Mouse (Mus musculus) frontal cortex, postnatal 36 days (tissue): ENCODE measurements around the gene Arntl.

Experiments used
- DNase-seq, 2 experiments: peaks; one replicate each; pipeline ENCODE4 v3.0.0; 2022; ENCODE audit warnings: low spot score in 2 of 2

Arntl gene

DNA sequence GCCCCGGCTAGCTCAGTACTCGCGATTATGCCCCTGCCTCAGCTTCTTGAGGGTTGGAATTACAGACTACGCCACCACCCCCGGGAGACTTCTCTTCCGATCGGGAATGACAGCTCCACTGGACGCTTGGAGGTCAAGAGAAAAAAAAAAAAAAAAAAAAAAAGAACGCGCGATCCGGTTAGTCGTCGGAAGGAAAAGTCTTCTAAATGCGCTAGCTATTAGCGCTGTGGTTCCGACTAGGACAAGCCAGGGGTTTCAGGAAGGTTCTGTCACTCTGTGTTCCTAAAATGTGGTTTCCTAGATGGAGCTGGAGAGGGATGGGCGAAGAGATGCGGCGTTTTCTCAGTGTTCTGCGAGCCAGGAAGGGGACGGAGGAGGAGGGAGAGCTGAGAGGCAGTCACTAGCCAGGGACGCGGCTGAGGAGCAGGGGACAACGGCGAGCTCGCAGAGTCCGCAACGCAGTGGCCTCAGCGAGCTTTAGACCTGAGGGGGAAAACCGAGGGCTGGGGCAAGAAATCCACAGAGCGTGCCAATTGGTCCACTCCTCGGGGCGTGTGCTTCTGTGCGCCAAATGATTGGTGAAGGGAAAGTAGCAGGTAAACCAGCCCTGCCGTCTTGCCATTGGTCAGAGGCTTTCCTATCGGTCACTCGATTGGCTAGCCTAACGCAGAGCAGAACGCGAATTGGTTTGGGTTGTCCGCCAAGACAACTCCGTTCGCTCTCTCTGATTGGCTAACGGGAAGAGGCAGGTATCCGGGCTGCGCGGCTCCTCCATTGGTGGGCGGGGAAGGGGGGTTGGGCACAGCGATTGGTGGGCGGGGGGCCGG is at the start of gene Arntl:
TSS of gene Arntl (plus strand) at position 822 of the 827 bp plus-strand sequence.
- DNase-seq: peak; percentile 96 to 99

DNA sequence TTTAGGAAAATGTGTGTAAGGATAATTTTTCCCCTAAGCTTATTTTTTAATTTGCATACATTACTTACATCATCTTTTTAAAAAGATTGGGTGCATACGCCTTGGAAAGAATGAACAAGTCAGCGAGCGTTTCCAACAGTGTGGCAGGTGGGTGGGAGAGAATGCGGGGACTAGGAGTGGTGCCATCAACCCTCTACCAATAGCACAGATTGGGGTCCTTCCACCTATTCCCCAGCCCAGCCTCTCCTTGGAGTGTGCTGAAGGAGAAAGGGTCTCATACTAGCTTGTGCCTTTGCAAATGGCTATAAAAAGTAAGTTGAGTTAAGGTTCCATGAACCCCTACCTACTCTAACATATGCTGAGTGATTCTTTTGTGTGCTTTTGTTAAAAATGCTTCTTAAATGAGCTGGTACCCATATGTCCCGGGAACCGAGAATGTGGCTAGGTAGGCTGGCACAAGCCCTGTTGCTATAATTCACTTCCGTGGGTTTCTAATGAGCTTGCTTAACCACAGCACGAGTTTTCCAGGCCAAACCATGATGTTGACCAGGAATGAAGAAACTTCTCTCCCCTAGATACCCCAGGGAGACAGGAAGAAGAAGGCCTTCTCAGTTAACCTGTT is 46.1 kb upstream of the Arntl start:
- peak; percentile 56 to 68 for DNase-seq

DNA sequence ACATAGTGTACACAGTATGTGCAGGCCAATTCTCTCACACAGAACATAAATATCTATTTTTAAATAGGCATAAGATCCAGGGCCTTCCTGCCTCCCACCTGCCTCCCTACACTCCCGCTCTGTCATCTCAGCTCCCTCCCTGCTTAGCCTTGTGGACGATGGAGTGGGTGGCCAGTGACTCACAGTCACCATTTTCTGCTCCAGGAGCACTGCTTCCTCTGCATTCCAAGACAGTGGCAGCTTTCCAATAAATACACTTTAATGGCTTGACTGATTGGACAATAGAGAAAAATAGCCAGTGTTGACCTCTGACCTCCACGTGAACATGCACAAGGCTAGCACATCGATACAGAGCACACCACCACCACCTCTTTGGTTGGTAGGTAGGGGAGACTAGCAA is 42.5 kb upstream of the Arntl start:
- peak; percentile 66 for DNase-seq

DNA sequence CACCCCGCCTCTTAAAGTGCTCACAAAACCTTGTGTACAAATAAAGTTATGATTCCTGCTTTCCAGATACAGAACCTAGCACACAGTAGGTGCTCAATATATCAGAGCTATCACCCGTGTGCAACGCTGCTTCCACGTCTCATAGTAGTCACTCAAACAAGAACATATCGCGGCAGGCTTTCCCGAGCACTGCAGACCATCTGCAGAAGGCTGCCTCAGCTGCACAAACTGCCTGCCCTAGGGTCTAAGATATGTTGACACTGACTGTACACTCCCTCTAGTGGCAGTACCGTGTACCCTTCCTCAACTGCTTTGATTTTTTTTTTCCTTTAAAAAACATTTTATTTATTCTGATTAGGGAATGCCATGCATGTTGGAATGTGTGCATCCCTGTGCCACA is 40.2 kb upstream of the Arntl start:
- DNase-seq: no peak

DNA sequence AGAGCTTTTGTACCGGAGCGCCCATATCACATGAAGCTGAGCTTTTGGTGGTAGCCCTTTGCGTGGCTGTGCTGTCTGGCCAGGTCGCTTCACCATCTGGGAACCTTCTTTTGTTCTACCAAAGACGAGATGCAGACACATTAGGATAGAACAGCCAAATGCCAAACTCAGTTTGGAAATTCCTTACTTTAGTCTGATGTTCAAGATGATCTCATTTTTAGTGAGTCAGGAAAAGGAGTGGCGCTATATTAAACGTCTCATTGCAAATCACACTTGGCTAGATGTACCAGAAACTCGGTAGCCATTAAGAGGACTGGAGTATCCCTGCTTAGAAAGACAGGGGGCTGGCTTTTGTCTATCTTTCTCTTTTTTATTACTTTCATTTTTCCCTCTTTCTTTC is 38.7 kb upstream of the Arntl start:
- DNase-seq: no peak

DNA sequence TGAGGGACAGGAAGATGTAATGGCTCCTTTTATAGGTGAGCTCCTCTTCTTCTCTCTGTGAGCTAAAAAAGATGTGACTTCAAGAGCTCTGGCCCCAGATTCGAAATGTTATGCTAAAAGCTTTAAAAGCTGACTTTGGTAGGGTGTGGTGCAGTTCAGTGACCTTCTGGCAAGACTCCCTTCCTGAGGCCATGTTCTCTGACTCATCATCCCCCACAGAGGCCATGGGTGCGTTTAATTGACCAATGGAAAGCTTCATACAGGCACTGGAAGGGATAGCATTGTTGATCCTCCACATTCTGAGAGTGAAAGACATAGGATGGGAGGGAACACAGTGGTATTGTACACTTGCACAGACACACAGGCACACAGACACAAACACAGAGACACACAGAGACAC is 34.8 kb upstream of the Arntl start:
- DNase-seq: no peak

DNA sequence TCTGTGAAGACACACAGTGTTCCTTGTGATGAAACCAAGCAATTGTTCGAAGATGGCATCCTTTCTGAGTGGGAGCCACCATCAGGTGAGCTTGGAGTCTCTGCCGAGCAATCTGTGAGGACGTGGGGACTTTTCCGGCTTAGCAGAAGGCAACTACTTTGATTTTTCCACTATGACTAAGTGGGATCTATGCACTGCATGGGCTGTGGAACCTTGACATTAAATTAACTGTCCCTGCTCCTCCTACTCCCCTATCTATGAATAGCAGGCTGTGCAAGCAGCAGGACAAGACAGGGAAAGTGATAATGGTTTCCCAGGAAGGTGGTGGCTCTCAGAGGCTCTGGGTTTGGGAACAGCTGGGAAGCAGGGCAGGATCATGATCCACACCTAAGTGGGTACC is 31.8 kb upstream of the Arntl start:
- no peak for DNase-seq

DNA sequence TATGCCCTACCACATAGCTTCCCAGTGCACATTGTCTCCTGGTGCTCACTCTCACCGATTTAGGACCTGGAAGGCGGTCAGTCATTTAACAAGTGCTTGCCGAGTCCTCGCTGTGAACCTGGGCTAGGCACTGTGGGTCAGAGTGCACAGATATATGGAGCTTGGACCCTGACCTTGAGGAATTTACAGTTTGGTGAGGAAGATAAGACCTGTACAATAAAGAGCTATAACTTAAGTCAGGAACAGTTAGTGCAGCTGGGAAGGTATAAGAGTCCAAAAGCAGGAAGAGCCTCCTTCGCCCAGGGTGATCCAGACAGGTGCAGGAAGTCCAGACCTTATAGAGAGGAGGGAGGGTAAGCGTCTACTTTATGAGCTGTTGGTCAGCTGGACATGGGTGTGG is 29.2 kb upstream of the Arntl start:
- DNase-seq: no peak

DNA sequence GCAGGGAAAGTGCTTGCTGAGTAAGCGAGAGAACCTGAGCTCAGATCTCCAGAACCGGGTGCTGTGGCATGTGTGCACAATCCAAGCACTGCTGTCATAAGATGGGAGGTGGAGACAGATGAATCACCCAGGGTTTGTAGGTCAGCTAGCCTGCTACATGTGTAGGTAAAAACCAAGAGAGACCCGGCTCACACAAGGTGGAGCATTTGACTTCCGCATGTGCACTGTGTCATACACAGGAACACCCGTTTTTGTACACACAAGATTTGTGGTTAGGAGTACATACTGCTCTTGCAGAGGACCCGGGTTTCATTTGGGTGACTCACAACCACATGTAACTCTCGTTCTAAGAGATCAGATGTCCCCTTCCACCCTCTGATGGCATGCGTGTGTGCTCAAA is 23.5 kb upstream of the Arntl start:
- DNase-seq: no peak

DNA sequence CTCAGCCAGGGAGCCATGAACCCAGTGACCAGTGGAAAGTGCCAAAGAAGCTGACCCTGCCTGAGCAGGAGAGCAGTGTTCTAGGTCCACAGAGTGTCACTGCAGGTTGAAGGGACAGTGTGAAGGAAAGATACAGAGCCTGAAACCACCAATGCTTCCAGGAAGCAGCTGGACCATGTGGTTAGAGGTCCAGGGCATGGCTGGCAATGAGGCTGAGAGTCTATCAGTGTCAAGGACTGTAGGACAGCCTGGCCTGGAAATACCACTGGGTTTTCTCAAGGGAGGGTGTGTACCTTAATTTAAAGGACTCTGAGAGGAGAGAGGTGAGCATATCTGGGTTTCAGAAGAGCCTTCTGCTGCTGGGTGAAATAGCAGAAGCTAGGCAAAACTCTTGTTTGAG is 22.2 kb upstream of the Arntl start:
- no peak for DNase-seq

DNA sequence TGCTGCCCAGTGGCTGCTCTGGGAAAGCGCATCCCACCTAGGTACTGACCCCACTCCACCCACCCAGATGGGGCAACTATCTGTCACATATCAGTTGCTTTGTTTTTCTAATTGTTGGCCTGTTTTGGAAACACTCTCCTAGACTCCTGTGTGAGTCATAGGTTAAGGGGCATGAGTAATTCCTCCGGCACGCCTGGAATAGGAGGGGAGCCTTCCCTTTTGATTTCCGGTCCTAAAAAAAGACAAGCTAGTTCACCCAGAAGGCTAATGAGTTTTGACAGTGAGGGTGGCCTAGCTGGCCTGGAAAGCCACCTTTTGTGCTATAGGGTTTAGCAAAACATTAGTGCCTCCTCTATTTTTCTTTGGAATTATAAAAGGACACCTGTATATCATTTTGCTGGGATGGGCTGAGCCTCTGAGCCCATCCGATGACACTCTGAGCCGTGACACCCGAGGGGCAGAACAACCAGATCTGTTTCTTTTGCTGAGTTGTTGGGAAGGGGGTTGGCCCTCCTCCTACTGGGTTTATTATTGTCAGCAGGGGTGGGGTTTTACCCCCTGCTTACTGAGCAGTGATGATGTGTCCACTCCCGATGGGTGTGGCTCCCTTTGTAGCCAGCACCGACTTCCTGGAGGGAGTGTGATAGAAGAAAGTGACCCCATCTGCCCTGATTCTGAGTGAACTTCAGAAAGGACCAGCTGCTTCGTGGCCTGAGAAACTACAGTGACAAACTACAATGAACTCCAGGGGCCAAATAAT is 21.0 kb upstream of the Arntl start:
- DNase-seq: no peak

DNA sequence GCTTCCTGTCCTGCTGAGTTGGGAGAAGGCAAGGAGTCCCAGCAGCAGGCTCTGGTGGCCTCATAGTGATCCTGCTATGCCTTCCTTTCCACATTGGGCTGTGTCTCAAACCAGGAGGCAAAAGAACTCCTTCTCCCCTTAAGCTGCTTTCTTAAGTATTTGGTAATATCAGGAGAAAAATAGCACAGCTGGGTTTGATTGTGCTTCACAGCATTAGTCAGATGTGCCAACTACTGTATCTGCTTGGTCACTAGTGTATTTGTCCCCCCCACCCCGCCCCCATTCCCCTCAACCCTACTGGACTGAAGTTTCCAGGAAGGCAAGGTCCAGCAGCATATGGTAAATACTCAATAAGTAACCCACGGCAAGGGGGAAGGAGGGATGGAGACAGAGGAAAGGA is 19.2 kb upstream of the Arntl start:
- DNase-seq: no peak

DNA sequence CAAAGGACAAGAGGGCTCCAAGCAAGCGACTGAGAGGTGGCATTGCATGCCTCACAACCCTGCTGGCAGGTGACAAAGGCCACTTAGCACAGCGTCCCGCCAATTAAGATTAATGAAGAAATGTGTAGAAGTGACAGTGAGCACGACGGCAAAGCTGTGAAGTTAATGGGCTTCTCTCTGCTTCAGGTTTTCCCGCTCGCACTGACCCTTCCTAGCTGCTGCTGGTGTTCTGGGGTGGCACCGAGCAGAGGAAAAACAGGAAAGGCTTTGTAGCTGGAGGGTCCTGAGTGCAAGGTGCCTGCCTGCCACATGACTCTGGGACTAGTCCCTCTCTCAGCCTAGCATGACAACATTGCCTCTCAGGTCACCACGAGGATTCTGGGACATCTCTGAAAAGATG is 18.7 kb upstream of the Arntl start:
- no peak for DNase-seq

DNA sequence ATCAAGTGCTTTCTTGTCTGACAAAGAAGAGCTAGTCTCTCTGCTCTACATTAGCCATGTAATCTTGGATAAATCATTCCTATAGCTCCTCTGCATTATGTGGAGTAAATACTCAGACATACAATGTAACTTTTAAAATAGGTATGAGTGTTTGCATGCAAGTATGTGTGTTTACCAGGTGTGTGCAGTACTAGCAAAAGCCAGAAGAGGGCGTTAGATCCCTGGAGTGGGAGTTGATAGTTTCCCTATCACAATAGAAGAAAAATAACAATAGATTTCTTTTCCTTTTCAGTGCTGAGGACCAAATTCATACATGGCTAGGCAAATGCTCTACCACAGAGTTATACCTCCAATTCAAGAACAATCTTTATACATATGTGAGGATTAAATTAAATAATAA is 15.5 kb upstream of the Arntl start:
- no peak for DNase-seq

DNA sequence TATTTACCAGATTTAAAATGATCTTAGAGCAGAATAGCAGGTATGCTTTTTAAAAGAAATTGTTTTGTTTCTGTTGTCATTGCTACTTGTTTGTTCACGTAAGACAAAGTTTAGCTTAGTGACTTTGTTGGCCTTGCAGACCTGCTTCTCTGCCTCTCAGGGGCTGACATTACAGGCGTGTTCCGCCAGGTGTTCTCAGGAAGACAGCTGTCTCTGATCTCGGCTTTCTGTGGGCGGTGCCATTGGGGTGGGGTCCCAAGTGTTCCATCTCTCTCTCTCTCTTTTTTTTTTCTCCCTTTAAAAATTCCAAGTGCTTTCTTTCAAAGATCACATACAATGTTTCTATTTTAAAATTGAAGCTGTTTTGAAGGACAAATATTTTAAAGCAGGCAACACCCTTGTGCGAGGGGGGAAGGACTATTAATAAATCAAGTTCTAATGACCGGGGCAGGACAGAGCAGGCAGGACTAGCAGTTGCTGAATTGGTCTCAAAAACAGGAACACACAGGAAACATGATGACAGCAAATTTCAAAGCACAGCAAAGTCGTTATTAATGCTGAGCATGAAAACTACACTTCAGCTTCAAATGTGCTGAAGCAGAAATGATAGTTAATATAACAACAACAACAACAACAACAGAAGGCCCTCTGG is 14.4 kb upstream of the Arntl start:
- no peak for DNase-seq

DNA sequence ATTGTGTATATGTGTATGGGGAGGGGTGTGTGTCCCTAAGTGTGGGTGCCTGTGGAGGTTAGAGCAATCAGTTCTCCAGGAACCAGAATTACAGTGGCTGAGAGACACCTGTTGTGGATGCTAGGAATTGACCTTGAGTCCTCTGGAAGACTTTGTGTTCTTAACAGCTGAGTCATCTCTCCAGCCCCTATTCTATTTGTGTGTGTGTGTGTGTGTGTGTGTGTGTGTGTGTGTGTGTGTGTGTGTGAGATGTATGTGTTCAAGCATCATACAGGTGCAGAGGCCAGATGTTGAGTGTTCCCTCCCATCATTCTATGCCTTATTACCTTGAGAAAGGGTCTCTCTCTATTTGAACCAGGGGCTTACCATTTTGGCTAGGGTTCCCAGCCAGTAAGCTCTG is 13.4 kb upstream of the Arntl start:
- DNase-seq: no peak

DNA sequence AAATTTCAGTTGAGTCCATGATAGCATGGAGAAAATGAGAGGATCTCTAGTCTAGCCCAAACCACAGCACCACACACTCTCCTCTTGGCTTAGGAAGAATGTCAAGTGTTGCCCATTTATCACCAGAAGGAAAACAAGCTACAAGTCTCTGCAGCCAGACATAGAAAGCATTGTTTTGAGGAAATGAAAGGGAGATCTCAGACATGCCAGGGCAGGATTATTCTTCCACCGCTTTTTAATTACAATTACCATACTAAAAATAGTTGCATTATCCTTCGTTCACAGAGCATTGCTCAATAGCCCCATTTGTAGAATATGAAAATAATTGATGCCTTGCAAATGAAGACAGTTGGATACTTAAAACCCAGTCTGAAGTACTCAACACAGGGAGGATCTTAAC is 12.0 kb upstream of the Arntl start:
- DNase-seq: no peak

DNA sequence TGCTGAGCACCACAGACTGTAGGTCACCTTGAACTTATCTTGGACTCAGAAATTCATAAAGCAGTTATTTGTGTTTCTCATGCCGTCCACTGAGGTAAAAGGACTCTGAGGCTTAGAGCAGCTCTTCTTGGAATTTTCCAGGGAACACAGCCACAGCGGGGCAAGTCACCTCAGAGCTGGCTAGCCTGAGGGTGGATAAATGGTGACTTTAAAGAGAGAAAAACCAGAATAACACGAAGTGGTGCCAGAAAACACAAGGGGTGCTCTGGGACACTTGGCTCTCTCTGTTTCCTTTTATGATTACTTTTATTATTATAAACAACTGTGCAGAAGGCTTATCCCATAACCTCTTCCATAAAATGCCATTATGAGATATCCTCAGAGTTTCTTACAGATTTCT is 11.1 kb upstream of the Arntl start:
- DNase-seq: no peak

DNA sequence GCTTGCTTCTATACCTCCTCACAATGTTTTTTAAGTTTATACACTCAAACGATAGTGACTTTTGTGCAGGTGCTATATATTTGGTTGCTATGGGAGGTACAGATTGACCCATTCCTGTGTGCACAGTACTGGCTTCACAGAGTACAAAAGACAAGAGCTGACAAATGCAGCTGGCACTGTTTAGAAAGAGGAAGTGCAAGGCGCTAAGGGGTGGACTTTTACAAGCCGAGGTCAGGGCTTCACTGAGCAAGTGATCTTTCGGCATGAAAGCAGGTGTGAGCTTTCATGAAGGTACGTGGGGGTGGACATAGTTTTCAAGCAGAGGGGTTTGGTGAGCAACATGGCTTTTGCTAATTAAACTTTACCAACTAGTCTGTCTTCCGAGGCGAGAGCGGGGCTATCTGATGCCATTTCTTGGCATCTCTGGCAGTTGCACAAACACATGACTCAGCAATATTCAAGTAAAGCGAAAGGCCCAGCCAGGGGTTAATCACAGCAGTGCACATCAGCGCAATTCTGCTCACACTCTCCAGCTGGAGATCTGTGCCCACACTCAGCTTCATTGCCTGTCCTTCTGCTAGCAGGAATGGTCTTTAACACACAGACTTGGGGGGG is 10.0 kb upstream of the Arntl start:
- no peak for DNase-seq

DNA sequence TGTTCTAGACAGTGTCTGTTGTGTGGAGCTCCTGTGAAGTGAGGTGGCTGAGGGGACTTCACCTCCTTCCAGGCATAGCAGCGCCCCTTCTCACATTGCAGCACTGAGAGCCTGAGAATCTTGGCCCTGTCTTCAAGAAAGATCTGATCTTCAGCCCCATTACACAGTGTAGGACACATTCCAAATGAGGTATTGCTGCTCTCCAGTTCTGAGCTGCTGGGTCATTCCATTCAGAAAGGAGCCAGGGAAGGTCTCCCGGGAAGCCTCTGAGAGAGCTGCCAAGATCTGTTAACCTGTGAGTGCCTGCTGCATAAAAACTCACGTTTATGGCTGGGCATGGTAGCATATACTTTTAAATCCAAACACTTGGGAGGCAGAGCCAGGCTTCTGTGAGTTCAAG is 5.7 kb upstream of the Arntl start:
- no peak for DNase-seq

DNA sequence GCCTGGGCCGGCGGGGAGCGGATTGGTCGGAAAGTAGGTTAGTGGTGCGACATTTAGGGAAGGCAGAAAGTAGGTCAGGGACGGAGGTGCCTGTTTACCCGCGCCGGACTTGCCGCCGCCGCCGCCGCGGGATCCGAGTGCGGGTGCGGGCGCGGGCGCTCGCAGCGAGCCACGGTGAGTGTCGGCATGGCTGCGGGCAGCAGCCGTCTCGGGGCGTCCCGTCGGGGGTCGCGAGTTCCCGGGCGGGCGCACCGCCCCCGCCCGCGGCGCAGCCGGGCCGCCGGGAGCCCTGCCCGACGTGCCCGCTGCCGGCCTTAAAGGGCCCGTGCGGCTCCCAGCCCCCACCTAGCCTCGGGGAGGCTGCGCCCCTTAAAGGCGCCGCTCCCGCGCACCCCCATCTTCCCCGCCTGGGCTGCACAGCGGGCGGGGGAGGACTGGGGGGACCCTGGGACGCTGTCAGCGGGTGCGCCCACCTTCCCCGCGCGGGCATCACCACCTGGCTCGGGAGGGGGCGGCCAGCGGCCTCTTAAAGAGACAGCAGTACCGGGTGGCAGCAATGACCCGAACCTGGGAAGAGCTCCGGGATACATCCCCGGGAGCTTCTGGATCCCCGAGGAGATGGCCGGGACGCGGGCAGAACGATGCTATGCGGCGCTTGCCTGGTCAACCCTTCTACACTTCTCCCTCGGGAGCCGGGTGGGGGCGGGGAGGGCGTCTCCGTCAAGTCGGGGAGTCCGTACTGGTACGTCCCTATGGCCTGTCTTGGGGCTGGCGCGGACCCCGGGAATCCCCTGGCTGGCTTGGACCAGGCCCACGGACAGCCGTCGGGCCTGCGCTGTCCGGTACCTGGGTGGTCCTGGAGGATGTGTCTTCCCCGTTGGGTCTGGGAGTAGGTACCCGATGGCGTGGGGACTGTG is 464 bp downstream of the Arntl start:
- peak; percentile 68 to 69 for DNase-seq
